Mouse (Mus musculus) cerebellum, adult 2 months (tissue): ENCODE results near the gene Podxl.

ENCODE experiments used
- CTCF ChIP-seq: fragments of 200-500 bp; IDR thresholded peaks from 2 replicates; pipeline ENCODE4 v1.5.1; 2011; ENCODE audit warnings: low read depth, mild to moderate bottlenecking, control low read depth, low read length, moderate library complexity, borderline replicate concordance; ENCODE audit not compliant: insufficient read depth
- POLR2A ChIP-seq: fragments of 200-500 bp; IDR thresholded peaks from 2 replicates; pipeline ENCODE4 v1.6.1; 2011; ENCODE audit warnings: low read length, control low read depth, borderline replicate concordance; ENCODE audit not compliant: insufficient read depth

GRCm38 (mm10) chr6:31589268-31589667 is 25.5 kb upstream of the Podxl start:
- TF ChIP-seq CTCF (no peak), POLR2A (no peak)
